Mouse (Mus musculus): ENCODE data around the gene Prickle3.

Prickle3 gene

GRCm38 (mm10) chrX:7657221-7657639 is at the start of gene Prickle3:
Prickle3 (plus strand) TSS chrX:7657260.
- 12% methylated on average over 26 of the region's 26 CpGs for WGBS

GRCm38 (mm10) chrX:7610035-7610434 is 47.0 kb upstream of the Prickle3 start:
- 7% methylated on average over 21 of the region's 21 CpGs for whole genome bisulfite sequencing

- WGBS: 4% methylated on average over 26 of the region's 26 CpGs
Measured at GRCm38 (mm10) chrX:7610536-7611258, 46.4 kb upstream of the Prickle3 start.

GRCm38 (mm10) chrX:7617889-7618551 is 39.0 kb upstream of the Prickle3 start:
- 90% methylated on average over 12 of the region's 12 CpGs for WGBS

- WGBS: 97% methylated on average over 6 of the region's 6 CpGs
Measured at GRCm38 (mm10) chrX:7632560-7632959, 24.5 kb upstream of the Prickle3 start.

- 41% methylated on average over 3 of the region's 3 CpGs for WGBS
Measured at GRCm38 (mm10) chrX:7635101-7635500, 22.0 kb upstream of the Prickle3 start.

GRCm38 (mm10) chrX:7638401-7639091 is 18.5 kb upstream of the Prickle3 start, which contains the start of gene Syp:
Syp (plus strand) TSS chrX:7638471.
- WGBS: 2% methylated on average over 38 of the region's 42 CpGs

GRCm38 (mm10) chrX:7639536-7640325 is 17.3 kb upstream of the Prickle3 start:
- 7% methylated on average over 13 of the region's 13 CpGs for WGBS

GRCm38 (mm10) chrX:7640785-7641184 is 16.3 kb upstream of the Prickle3 start:
- 45% methylated on average over 12 of the region's 12 CpGs for WGBS

- WGBS: 9% methylated on average over 5 of the region's 5 CpGs
Measured at GRCm38 (mm10) chrX:7645349-7645748, 11.7 kb upstream of the Prickle3 start.

- 6% methylated on average over 25 of the region's 25 CpGs for WGBS
Measured at GRCm38 (mm10) chrX:7648671-7649304, 8.3 kb upstream of the Prickle3 start.

- 35% methylated on average over 15 of the region's 15 CpGs for WGBS
Measured at GRCm38 (mm10) chrX:7658031-7658784, 1.1 kb downstream of the Prickle3 start.

- 75% methylated on average over 11 of the region's 11 CpGs for WGBS
Measured at GRCm38 (mm10) chrX:7658785-7659589, 1.9 kb downstream of the Prickle3 start.

- WGBS: 68% methylated on average over 4 of the region's 4 CpGs
Measured at GRCm38 (mm10) chrX:7661086-7661485, 4.0 kb downstream of the Prickle3 start.

- 69% methylated on average over 3 of the region's 3 CpGs for WGBS
Measured at GRCm38 (mm10) chrX:7662936-7663335, 5.9 kb downstream of the Prickle3 start.

GRCm38 (mm10) chrX:7664791-7665190 is 7.7 kb downstream of the Prickle3 start:
- WGBS: 86% methylated on average over 11 of the region's 11 CpGs

- 79% methylated on average over 21 of the region's 21 CpGs for WGBS
Measured at GRCm38 (mm10) chrX:7665739-7666502, 8.9 kb downstream of the Prickle3 start.

- 13% methylated on average over 18 of the region's 19 CpGs for WGBS
Measured at GRCm38 (mm10) chrX:7670390-7670881, 13.4 kb downstream of the Prickle3 start.

All from cerebral cortex, adult 2 months (tissue).